Mouse (Mus musculus) midbrain, embryonic 13.5 days (tissue): ENCODE measurements at regions not wholly inside any gene's neighbourhood (a gene's known extent, or its start where the extent isn't known, plus 50 kb on each side); places are given as distances from the start of the nearest gene placed in this dataset.
"Not testable (repeated sequence)": the region's sequence is repeated elsewhere in the genome, so short reads cannot be mapped to it uniquely, and the experiment has no call there.

Source experiments
- ATAC-seq: fragments of 200-750 bp; cut with Nextera tagmentation; 2 replicates; pipeline ENCODE4 v1.8.0; 2017; ENCODE audit warnings: mild to moderate bottlenecking, moderate TSS enrichment, moderate library complexity
- H3K27ac ChIP-seq: fragments of 300-500 bp; sonication (generic); 2 replicates; pipeline ENCODE4 v1.5.1; 2015; ENCODE audit warnings: inconsistent platforms, mild to moderate bottlenecking, moderate library complexity
- H3K27me3 ChIP-seq: fragments of 300-500 bp; sonication (generic); 2 replicates; pipeline ENCODE4 v1.6.1; 2015; ENCODE audit warnings: mild to moderate bottlenecking, inconsistent platforms
- H3K36me3 ChIP-seq: fragments of 300-500 bp; sonication (generic); 2 replicates; pipeline ENCODE4 v1.6.1; 2015; ENCODE audit warnings: mild to moderate bottlenecking, inconsistent platforms
- H3K4me1 ChIP-seq: fragments of 300-500 bp; sonication (generic); replicated peaks from 2 replicates; pipeline ENCODE4 v1.6.1; 2015; ENCODE audit warnings: inconsistent platforms
- H3K4me2 ChIP-seq: fragments of 300-500 bp; sonication (generic); replicated peaks from 2 replicates; pipeline ENCODE4 v1.6.1; 2015; ENCODE audit warnings: moderate library complexity, mild to moderate bottlenecking, inconsistent platforms
- H3K4me3 ChIP-seq: fragments of 300-500 bp; sonication (generic); replicated peaks from 2 replicates; pipeline ENCODE4 v1.5.1; 2015; ENCODE audit warnings: mild to moderate bottlenecking, inconsistent platforms
- H3K9ac ChIP-seq: fragments of 300-500 bp; sonication (generic); replicated peaks from 2 replicates; pipeline ENCODE4 v1.6.1; 2015; ENCODE audit warnings: mild to moderate bottlenecking, inconsistent platforms
- H3K9me3 ChIP-seq: fragments of 300-500 bp; sonication (generic); 2 replicates; pipeline ENCODE4 v1.6.1; 2016; ENCODE audit warnings: mild to moderate bottlenecking, inconsistent platforms
- WGBS: fragments of 180-500 bp; shearing (Covaris S2); methylation state at CpG from one replicate; pipeline ENCODE4 v1.1.7; 2015; 5-methylcytosine and 5-hydroxymethylcytosine counted together

- Histone ChIP-seq H3K9me3 (no peaks in the 10 kb centered on the region), H3K27ac (no peak overlapping the region), H3K4me2 (no peak overlapping the region), H3K4me1 (no peaks in the 10 kb centered on the region), H3K9ac (no peak overlapping the region), H3K27me3 (no peaks in the 10 kb centered on the region), H3K4me3 (no peak overlapping the region), H3K36me3 (no peaks in the 10 kb centered on the region)
- ATAC-seq: no peak
- WGBS: 93% methylated on average over 9 of the region's 9 CpGs
Measured at GRCm38 (mm10) chr3:117265790-117266189, 94.9 kb downstream of the Plppr4 start.

- Histone ChIP-seq H3K27me3 (no peaks in the 10 kb centered on the region), H3K4me3 (no peak overlapping the region), H3K4me2 (no peak overlapping the region), H3K4me1 (no peaks in the 10 kb centered on the region), H3K36me3 (no peaks in the 10 kb centered on the region), H3K27ac (no peak overlapping the region), H3K9ac (no peak overlapping the region), H3K9me3 (no peaks in the 10 kb centered on the region)
- no peak for ATAC-seq
Measured at GRCm38 (mm10) chr3:117247833-117248232, 112.8 kb downstream of the Plppr4 start.

GRCm38 (mm10) chr3:117241810-117242209 is 118.9 kb downstream of the Plppr4 start:
- H3K9ac ChIP-seq: no peak overlapping the region
- H3K4me2 ChIP-seq: no peak overlapping the region
- H3K4me3 ChIP-seq: no peak overlapping the region
- H3K27me3 ChIP-seq: no peaks in the 10 kb centered on the region
- H3K36me3 ChIP-seq: no peaks in the 10 kb centered on the region
- WGBS: 91% methylated on average over 6 of the region's 6 CpGs
- no peak for ATAC-seq
- no peaks in the 10 kb centered on the region for H3K9me3 ChIP-seq
- no peak overlapping the region for H3K27ac ChIP-seq
- no peaks in the 10 kb centered on the region for H3K4me1 ChIP-seq

- no peak overlapping the region for H3K4me2 ChIP-seq
- no peaks in the 10 kb centered on the region for H3K4me1 ChIP-seq
- no peaks in the 10 kb centered on the region for H3K9me3 ChIP-seq
- H3K9ac ChIP-seq: no peak overlapping the region
- 0 out of 2 replicates have a peak, but pooled peaks have one; percentile 14 for ATAC-seq
- H3K27ac ChIP-seq: no peak overlapping the region
- H3K27me3 ChIP-seq: no peaks in the 10 kb centered on the region
- H3K36me3 ChIP-seq: no peaks in the 10 kb centered on the region
- WGBS: 70% methylated on average over 3 of the region's 3 CpGs
- no peak overlapping the region for H3K4me3 ChIP-seq
Measured at GRCm38 (mm10) chr3:117226616-117227015, 134.1 kb downstream of the Plppr4 start.

GRCm38 (mm10) chr3:117225041-117225440 is 135.6 kb downstream of the Plppr4 start:
- no peak for ATAC-seq
- Histone ChIP-seq H3K27me3 (no peaks in the 10 kb centered on the region), H3K9me3 (no peaks in the 10 kb centered on the region), H3K9ac (no peak overlapping the region), H3K4me3 (no peak overlapping the region), H3K4me1 (no peaks in the 10 kb centered on the region), H3K27ac (no peak overlapping the region), H3K4me2 (no peak overlapping the region), H3K36me3 (no peaks in the 10 kb centered on the region)
- WGBS: 88% methylated on average over 2 of the region's 2 CpGs

GRCm38 (mm10) chr3:117217952-117218351 is 142.7 kb downstream of the Plppr4 start:
- no peak overlapping the region for H3K4me2 ChIP-seq
- H3K9me3 ChIP-seq: no peaks in the 10 kb centered on the region
- no peak overlapping the region for H3K9ac ChIP-seq
- no peaks in the 10 kb centered on the region for H3K4me1 ChIP-seq
- no peaks in the 10 kb centered on the region for H3K27me3 ChIP-seq
- no peaks in the 10 kb centered on the region for H3K36me3 ChIP-seq
- no peak overlapping the region for H3K4me3 ChIP-seq
- 71% methylated on average over 1 of the region's 1 CpGs for WGBS
- no peak for ATAC-seq
- no peak overlapping the region for H3K27ac ChIP-seq

- Histone ChIP-seq H3K9me3 (no peaks in the 10 kb centered on the region), H3K4me1 (peaks cover 2% of the 10 kb centered on the region; the same call in 1 of the 2 replicates), H3K9ac (no peak overlapping the region), H3K4me2 (no peak overlapping the region), H3K36me3 (no peaks in the 10 kb centered on the region), H3K27ac (no peak overlapping the region), H3K27me3 (no peaks in the 10 kb centered on the region), H3K4me3 (no peak overlapping the region)
- 96% methylated on average over 1 of the region's 1 CpGs for WGBS
- ATAC-seq: no peak
Measured at GRCm38 (mm10) chr3:117191903-117192302, 168.8 kb downstream of the Plppr4 start.

GRCm38 (mm10) chr3:117188782-117189500 is 171.7 kb downstream of the Plppr4 start:
- 13% methylated on average over 3 of the region's 3 CpGs for WGBS
- H3K27me3 ChIP-seq: no peaks in the 10 kb centered on the region
- peak; percentile 90 for ATAC-seq
- H3K9me3 ChIP-seq: no peaks in the 10 kb centered on the region
- peaks cover 2% of the 10 kb centered on the region; the same call in 1 of the 2 replicates for H3K4me1 ChIP-seq
- H3K36me3 ChIP-seq: no peaks in the 10 kb centered on the region
- H3K4me2 ChIP-seq: no peak overlapping the region
- H3K9ac ChIP-seq: no peak overlapping the region
- no peak overlapping the region for H3K4me3 ChIP-seq
- 0 out of 2 replicates have a peak overlapping the region, but pooled peaks have one; percentile 12 for H3K27ac ChIP-seq

- H3K27me3 ChIP-seq: no peaks in the 10 kb centered on the region
- no peak overlapping the region for H3K27ac ChIP-seq
- H3K4me3 ChIP-seq: no peak overlapping the region
- no peak overlapping the region for H3K9ac ChIP-seq
- H3K4me2 ChIP-seq: no peak overlapping the region
- H3K9me3 ChIP-seq: peaks cover 4% of the 10 kb centered on the region; the same call in 1 of the 2 replicates
- ATAC-seq: no peak
- H3K4me1 ChIP-seq: no peaks in the 10 kb centered on the region
- H3K36me3 ChIP-seq: no peaks in the 10 kb centered on the region
- 94% methylated on average over 4 of the region's 4 CpGs for WGBS
Measured at GRCm38 (mm10) chr3:117183654-117184184, 177.0 kb downstream of the Plppr4 start.

GRCm38 (mm10) chr3:117169740-117170139 is 190.9 kb downstream of the Plppr4 start:
- no peak overlapping the region for H3K4me2 ChIP-seq
- H3K4me1 ChIP-seq: no peaks in the 10 kb centered on the region
- no peak for ATAC-seq
- H3K36me3 ChIP-seq: no peaks in the 10 kb centered on the region
- H3K9me3 ChIP-seq: no peaks in the 10 kb centered on the region
- 88% methylated on average over 2 of the region's 2 CpGs for WGBS
- H3K27ac ChIP-seq: no peak overlapping the region
- no peaks in the 10 kb centered on the region for H3K27me3 ChIP-seq
- no peak overlapping the region for H3K9ac ChIP-seq
- no peak overlapping the region for H3K4me3 ChIP-seq

GRCm38 (mm10) chr3:117163046-117163445 is 194.3 kb upstream of the Palmd start:
- H3K4me2 ChIP-seq: no peak overlapping the region
- WGBS: 43% methylated on average over 1 of the region's 1 CpGs
- no peaks in the 10 kb centered on the region for H3K36me3 ChIP-seq
- no peak overlapping the region for H3K27ac ChIP-seq
- H3K9me3 ChIP-seq: no peaks in the 10 kb centered on the region
- no peak overlapping the region for H3K9ac ChIP-seq
- H3K4me1 ChIP-seq: no peaks in the 10 kb centered on the region
- H3K4me3 ChIP-seq: no peak overlapping the region
- no peak for ATAC-seq
- H3K27me3 ChIP-seq: no peaks in the 10 kb centered on the region

GRCm38 (mm10) chr3:117160689-117161088 is 191.9 kb upstream of the Palmd start:
- not testable (repeated sequence) for H3K27me3 ChIP-seq, H3K9ac ChIP-seq, H3K4me3 ChIP-seq, H3K4me1 ChIP-seq, H3K9me3 ChIP-seq, ATAC-seq, H3K36me3 ChIP-seq, H3K4me2 ChIP-seq, H3K27ac ChIP-seq
- WGBS: 90% methylated on average over 3 of the region's 3 CpGs

- Histone ChIP-seq H3K9ac (no peak overlapping the region), H3K9me3 (no peaks in the 10 kb centered on the region), H3K36me3 (no peaks in the 10 kb centered on the region), H3K4me3 (no peak overlapping the region), H3K4me2 (no peak overlapping the region), H3K4me1 (0 out of 2 replicates have a peak, but pooled peaks cover 3% of the 10 kb centered on the region), H3K27ac (no peak overlapping the region), H3K27me3 (no peaks in the 10 kb centered on the region)
- 88% methylated on average over 6 of the region's 6 CpGs for WGBS
- no peak for ATAC-seq
Measured at GRCm38 (mm10) chr3:117155274-117155673, 186.5 kb upstream of the Palmd start.
